Mouse (Mus musculus): ENCODE measurements at regions not wholly inside any gene's neighbourhood (a gene's known extent, or its start where the extent isn't known, plus 50 kb on each side); places are given as distances from the start of the nearest gene placed in this dataset.
A peak's percentile ranks its signal among the peaks of the same experiment; 100 is the strongest.

DNA sequence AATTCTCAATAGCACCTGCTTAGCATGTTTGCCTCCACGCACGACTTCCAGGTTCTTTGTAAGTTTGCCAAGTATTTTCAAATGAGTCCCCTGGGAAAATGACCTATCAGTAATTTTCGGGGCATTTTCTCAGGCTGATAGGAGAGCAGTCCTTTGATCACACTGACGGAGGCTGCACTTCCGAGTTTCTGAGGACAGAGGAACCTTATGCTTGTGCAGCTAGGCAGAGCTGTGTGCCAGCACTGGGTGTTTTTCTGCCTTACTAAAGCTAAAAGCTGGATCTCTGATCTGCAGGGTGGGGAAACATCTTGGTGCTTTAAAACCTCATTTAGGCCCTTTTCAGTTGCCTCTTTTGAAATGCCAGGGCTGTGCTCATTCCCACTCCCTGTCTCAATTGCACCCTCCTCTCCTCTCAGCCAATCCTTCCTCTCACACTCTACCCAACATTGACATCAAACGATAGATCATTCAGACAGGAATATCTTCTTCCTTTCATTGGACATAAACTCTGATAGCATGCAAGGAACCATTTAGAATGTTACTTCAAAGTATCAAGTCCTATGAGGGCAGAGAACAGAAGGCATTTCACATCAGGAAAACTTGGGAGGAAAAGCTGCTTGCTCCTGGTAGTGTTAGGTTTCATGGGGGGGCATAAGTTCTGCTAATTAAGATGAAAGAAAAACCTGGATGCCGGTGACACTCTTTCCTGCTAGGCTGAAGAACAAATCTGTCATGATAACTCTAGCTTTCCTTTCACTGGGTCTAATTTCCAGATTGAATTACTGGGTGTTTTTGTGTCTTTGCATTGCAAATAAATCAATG is 95.3 kb downstream of the Lurap1l start:
- DNase-seq, result no peak

GRCm38 (mm10) chr4:81006546-81006945 is 96.1 kb downstream of the Lurap1l start:
- no peak for DNase-seq

- no peak for DNase-seq
These were observed 111.4 kb downstream of the Lurap1l start for GRCm38 (mm10) chr4:81021850-81022249.

- DNase-seq, result no peak
These were observed 113.1 kb downstream of the Lurap1l start for GRCm38 (mm10) chr4:81023436-81023983.

DNA sequence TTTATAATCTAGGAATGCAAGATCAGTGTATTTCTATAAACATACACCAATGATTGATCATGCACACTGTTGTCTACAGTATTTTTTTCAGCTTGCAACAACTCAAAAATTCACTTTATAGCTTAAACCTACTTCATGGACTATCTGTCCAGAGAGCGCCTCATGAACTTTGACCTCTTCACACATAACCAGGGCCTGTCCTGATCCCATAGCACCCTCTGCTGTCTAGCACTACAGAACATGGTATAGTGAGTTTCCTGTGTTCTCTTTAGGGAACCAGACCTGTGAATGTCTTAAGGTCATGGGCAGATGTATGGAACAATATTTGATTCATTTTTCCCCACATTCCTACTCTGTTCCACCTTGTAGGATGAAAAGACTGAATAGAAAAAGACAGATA is 117.1 kb downstream of the Lurap1l start:
- no peak for DNase-seq

GRCm38 (mm10) chr4:81030671-81031070 is 120.2 kb downstream of the Lurap1l start:
- DNase-seq, result no peak

- DNase-seq, result no peak
These were observed 127.0 kb downstream of the Lurap1l start for GRCm38 (mm10) chr4:81037336-81037902.

GRCm38 (mm10) chr4:81058227-81058626 is 147.8 kb downstream of the Lurap1l start:
- no peak for DNase-seq

GRCm38 (mm10) chr4:81058809-81059208 is 148.4 kb downstream of the Lurap1l start:
- DNase-seq, result no peak

DNA sequence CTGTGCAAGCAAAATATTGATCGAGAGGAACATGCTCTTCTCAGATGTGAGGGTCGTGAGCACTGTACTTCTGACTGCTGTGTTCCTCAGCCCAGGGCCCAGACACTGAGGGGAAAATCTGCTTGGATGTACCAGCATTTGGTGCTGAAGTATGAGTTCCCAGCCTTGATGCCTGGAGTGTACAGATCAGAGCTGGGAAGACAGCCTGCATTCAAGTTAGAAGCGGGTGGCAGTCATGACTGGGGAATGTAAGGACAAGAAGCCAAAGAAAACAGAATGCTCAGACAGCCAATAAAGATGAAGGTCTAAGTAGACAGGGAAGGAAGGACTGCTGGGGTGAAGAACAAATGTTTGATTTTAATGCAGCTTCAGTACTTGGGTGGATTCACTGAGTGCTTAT is 148.9 kb downstream of the Lurap1l start:
- DNase-seq, result no peak

- no peak for DNase-seq
These were observed 172.0 kb downstream of the Lurap1l start for GRCm38 (mm10) chr4:81082290-81082947.

- no peak for DNase-seq
These were observed 174.7 kb downstream of the Lurap1l start for GRCm38 (mm10) chr4:81085188-81085587.

- no peak for DNase-seq
These were observed 186.1 kb downstream of the Lurap1l start for GRCm38 (mm10) chr4:81096581-81096980.

- no peak for DNase-seq
These were observed 187.2 kb downstream of the Lurap1l start for GRCm38 (mm10) chr4:81097597-81097996.

GRCm38 (mm10) chr4:81101049-81101448 is 190.6 kb downstream of the Lurap1l start:
- no peak for DNase-seq

- peak; percentile 5 for DNase-seq
These were observed 200.9 kb downstream of the Lurap1l start for GRCm38 (mm10) chr4:81111307-81111706.

- DNase-seq, result no peak
These were observed 206.0 kb downstream of the Lurap1l start for GRCm38 (mm10) chr4:81116411-81116810.

GRCm38 (mm10) chr4:81124155-81124554 is 213.7 kb downstream of the Lurap1l start:
- no peak for DNase-seq

GRCm38 (mm10) chr4:81129874-81130273 is 219.4 kb downstream of the Lurap1l start:
- peak; percentile 27 for DNase-seq

GRCm38 (mm10) chr4:81173111-81173510 is 262.7 kb downstream of the Lurap1l start:
- no peak for DNase-seq

GRCm38 (mm10) chr4:81177443-81178041 is 265.1 kb downstream of the Mpdz start:
- DNase-seq, result no peak

DNA sequence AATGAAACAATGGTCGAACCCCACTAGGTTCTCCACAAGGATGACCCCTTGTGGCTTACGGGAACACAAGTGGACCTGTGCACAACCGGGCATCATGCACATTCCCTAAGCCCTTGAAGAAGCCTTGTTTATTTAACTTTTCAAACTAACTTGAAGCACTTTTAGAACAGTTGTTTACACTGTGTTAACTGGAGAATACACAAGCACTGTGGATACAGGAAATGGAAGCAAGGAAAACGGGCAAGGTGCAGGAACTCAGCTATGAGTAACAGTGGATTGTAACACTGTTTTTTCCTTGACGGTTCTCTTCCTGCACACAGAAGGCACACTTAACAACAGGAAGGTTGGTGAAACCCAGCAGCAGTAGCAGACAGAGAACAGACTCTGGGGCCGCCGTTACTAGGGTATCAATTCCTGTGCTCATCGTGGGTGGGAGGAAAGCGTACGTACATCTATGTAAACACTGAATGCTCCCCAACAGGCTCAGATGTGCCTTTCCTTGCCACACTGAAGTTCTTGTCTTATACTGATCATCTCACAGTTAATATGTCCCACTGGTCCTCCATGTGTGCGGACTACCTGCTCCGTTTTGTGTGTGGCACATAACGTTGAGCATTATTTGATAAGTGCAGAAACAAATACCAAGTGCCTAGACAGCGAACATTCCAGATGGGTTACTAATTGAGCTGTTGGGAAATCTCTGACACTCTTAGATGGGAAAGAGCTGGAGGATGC is 264.4 kb downstream of the Mpdz start:
- peak; percentile 8 for DNase-seq

GRCm38 (mm10) chr4:81178782-81179135 is 263.9 kb downstream of the Mpdz start:
- DNase-seq, result peak; percentile 90
